Mouse (Mus musculus): Measurements from ENCODE around the gene Nup54.
A peak's percentile ranks its signal among the peaks of the same experiment; 100 is the strongest.

The Nup54 gene

GRCm38 (mm10) chr5:92413271-92413981, 21.6 kb downstream of the Nup54 start:
- no peak for DNase-seq (ENCODE audit: low read depth, low spot score)

GRCm38 (mm10) chr5:92411461-92412140, 23.4 kb downstream of the Nup54 start:
- no peak for DNase-seq (ENCODE audit: low read depth, low spot score)

- no peak for DNase-seq (ENCODE audit: low read depth, low spot score)
These were observed 24.5 kb downstream of the Nup54 start for GRCm38 (mm10) chr5:92410486-92410885.

- DNase-seq (ENCODE audit: low read depth, low spot score) = no peak
These were observed 25.5 kb downstream of the Nup54 start for GRCm38 (mm10) chr5:92409361-92410155.

GRCm38 (mm10) chr5:92404400-92404678, 30.7 kb downstream of the Nup54 start:
- no peak for DNase-seq (ENCODE audit: low read depth, low spot score)

- DNase-seq (ENCODE audit: low read depth, low spot score) = no peak
These were observed 31.2 kb downstream of the Nup54 start for GRCm38 (mm10) chr5:92403562-92404399.

- DNase-seq (ENCODE audit: low read depth, low spot score) = no peak
These were observed 32.2 kb downstream of the Nup54 start for GRCm38 (mm10) chr5:92402816-92403215.

GRCm38 (mm10) chr5:92398153-92398552, 36.9 kb downstream of the Nup54 start:
- DNase-seq (ENCODE audit: low read depth, low spot score) = peak; percentile 46

- DNase-seq (ENCODE audit: low read depth, low spot score) = no peak
These were observed 38.5 kb downstream of the Nup54 start for GRCm38 (mm10) chr5:92396476-92396875.

- no peak for DNase-seq (ENCODE audit: low read depth, low spot score)
These were observed 39.3 kb downstream of the Nup54 start for GRCm38 (mm10) chr5:92395764-92396163.

- DNase-seq (ENCODE audit: low read depth, low spot score) = no peak
These were observed 41.2 kb downstream of the Nup54 start for GRCm38 (mm10) chr5:92393863-92394262.

- DNase-seq (ENCODE audit: low read depth, low spot score) = no peak
These were observed 42.5 kb downstream of the Nup54 start for GRCm38 (mm10) chr5:92392542-92392941.

GRCm38 (mm10) chr5:92390615-92391014, 44.4 kb downstream of the Nup54 start:
- DNase-seq (ENCODE audit: low read depth, low spot score) = no peak

GRCm38 (mm10) chr5:92389977-92390376, 45.0 kb downstream of the Nup54 start:
- DNase-seq (ENCODE audit: low read depth, low spot score) = no peak

- no peak for DNase-seq (ENCODE audit: low read depth, low spot score)
These were observed 47.6 kb downstream of the Nup54 start for GRCm38 (mm10) chr5:92387433-92387832.

- DNase-seq (ENCODE audit: low read depth, low spot score) = no peak
These were observed 48.4 kb downstream of the Nup54 start for GRCm38 (mm10) chr5:92386643-92387042.

- DNase-seq (ENCODE audit: low read depth, low spot score) = no peak
These were observed 48.9 kb downstream of the Nup54 start for GRCm38 (mm10) chr5:92386102-92386501.

GRCm38 (mm10) chr5:92384855-92385254, 50.2 kb downstream of the Nup54 start:
- DNase-seq (ENCODE audit: low read depth, low spot score) = no peak

GRCm38 (mm10) chr5:92383747-92384146, 51.3 kb downstream of the Nup54 start:
- DNase-seq (ENCODE audit: low read depth, low spot score) = no peak

- DNase-seq (ENCODE audit: low read depth, low spot score) = no peak
These were observed 52.7 kb downstream of the Nup54 start for GRCm38 (mm10) chr5:92382349-92382679.

GRCm38 (mm10) chr5:92381550-92382348, 53.3 kb downstream of the Nup54 start:
- no peak for DNase-seq (ENCODE audit: low read depth, low spot score)

All from WW6 (cell line).